Mouse (Mus musculus): Measurements from ENCODE around the gene Emx1. TPM values are rescaled to one million over a fixed set of nuclear protein-coding genes. Genes with fewer than 3 reads are reported as not detected.
"Not testable (repeated sequence)": the region's sequence is repeated elsewhere in the genome, so short reads cannot be mapped to it uniquely, and the experiment has no call there.

Gene Emx1
- polyA plus RNA-seq, 1 experiment from 2014 or later, result 57.5 TPM

- H3K27me3 ChIP-seq (replicated peaks; ENCODE audit: control insufficient read depth, insufficient read depth, low read length); ATAC-seq; H3K9ac ChIP-seq (replicated peaks; ENCODE audit: low read depth, low read length); H3K9me3 ChIP-seq (ENCODE audit: control insufficient read depth, low read length); H3K27ac ChIP-seq (ENCODE audit: low read length); H3K4me2 ChIP-seq (ENCODE audit: low read length); H3K36me3 ChIP-seq (ENCODE audit: control insufficient read depth, insufficient read depth); H3K4me3 ChIP-seq (replicated peaks; ENCODE audit: low read length): not testable (repeated sequence)
- 71% methylated on average over 4 of the region's 4 CpGs for WGBS
- peaks cover 11% of the 10 kb centered on the region for H3K4me1 ChIP-seq (replicated peaks; ENCODE audit: control insufficient read depth, insufficient read depth, low read length)
These were observed 29.0 kb upstream of the Emx1 start for GRCm38 (mm10) chr6:85158040-85158804.

GRCm38 (mm10) chr6:85159092-85159760, 28.0 kb upstream of the Emx1 start:
- 10% methylated on average over 6 of the region's 6 CpGs for WGBS
- H3K36me3 ChIP-seq (ENCODE audit: control insufficient read depth, insufficient read depth); H3K4me3 ChIP-seq (replicated peaks; ENCODE audit: low read length); H3K27me3 ChIP-seq (replicated peaks; ENCODE audit: control insufficient read depth, insufficient read depth, low read length); H3K9me3 ChIP-seq (ENCODE audit: control insufficient read depth, low read length); H3K27ac ChIP-seq (ENCODE audit: low read length); H3K9ac ChIP-seq (replicated peaks; ENCODE audit: low read depth, low read length); H3K4me2 ChIP-seq (ENCODE audit: low read length): not testable (repeated sequence)
- H3K4me1 ChIP-seq (replicated peaks; ENCODE audit: control insufficient read depth, insufficient read depth, low read length), result peaks cover 11% of the 10 kb centered on the region
- ATAC-seq, result peak; percentile 62

GRCm38 (mm10) chr6:85160201-85160923, 26.9 kb upstream of the Emx1 start:
- H3K9me3 ChIP-seq (ENCODE audit: control insufficient read depth, low read length), result no peaks in the 10 kb centered on the region
- no peak overlapping the region for H3K4me3 ChIP-seq (replicated peaks; ENCODE audit: low read length)
- H3K4me1 ChIP-seq (replicated peaks; ENCODE audit: control insufficient read depth, insufficient read depth, low read length), result peaks cover 8% of the 10 kb centered on the region
- no peak overlapping the region for H3K27ac ChIP-seq (ENCODE audit: low read length)
- peak; percentile 45 for ATAC-seq
- no peaks in the 10 kb centered on the region for H3K36me3 ChIP-seq (ENCODE audit: control insufficient read depth, insufficient read depth)
- no peak overlapping the region for H3K9ac ChIP-seq (replicated peaks; ENCODE audit: low read depth, low read length)
- no peak overlapping the region for H3K4me2 ChIP-seq (ENCODE audit: low read length)
- H3K27me3 ChIP-seq (replicated peaks; ENCODE audit: control insufficient read depth, insufficient read depth, low read length), result no peaks in the 10 kb centered on the region
- 32% methylated on average over 4 of the region's 4 CpGs for WGBS

- 6% methylated on average over 11 of the region's 11 CpGs for WGBS
- peak overlapping the region; percentile 42 for H3K4me2 ChIP-seq (ENCODE audit: low read length)
- H3K4me1 ChIP-seq (replicated peaks; ENCODE audit: control insufficient read depth, insufficient read depth, low read length), result peaks cover 16% of the 10 kb centered on the region
- H3K9ac ChIP-seq (replicated peaks; ENCODE audit: low read depth, low read length), result peak overlapping the region; percentile 9
- peak overlapping the region; percentile 46 for H3K27ac ChIP-seq (ENCODE audit: low read length)
- no peaks in the 10 kb centered on the region for H3K9me3 ChIP-seq (ENCODE audit: control insufficient read depth, low read length)
- H3K36me3 ChIP-seq (ENCODE audit: control insufficient read depth, insufficient read depth), result no peaks in the 10 kb centered on the region
- peak; percentile 76 for ATAC-seq
- no peaks in the 10 kb centered on the region for H3K27me3 ChIP-seq (replicated peaks; ENCODE audit: control insufficient read depth, insufficient read depth, low read length)
- peak overlapping the region; percentile 18; the same call in 1 of the 2 replicates for H3K4me3 ChIP-seq (replicated peaks; ENCODE audit: low read length)
These were observed 21.8 kb upstream of the Emx1 start for GRCm38 (mm10) chr6:85165440-85165921.

- Histone ChIP-seq H3K4me1 (replicated peaks; ENCODE audit: control insufficient read depth, insufficient read depth, low read length) (no peaks in the 10 kb centered on the region), H3K27ac (ENCODE audit: low read length) (no peak overlapping the region), H3K36me3 (ENCODE audit: control insufficient read depth, insufficient read depth) (no peaks in the 10 kb centered on the region), H3K27me3 (replicated peaks; ENCODE audit: control insufficient read depth, insufficient read depth, low read length) (no peaks in the 10 kb centered on the region), H3K4me2 (ENCODE audit: low read length) (no peak overlapping the region), H3K4me3 (replicated peaks; ENCODE audit: low read length) (no peak overlapping the region), H3K9me3 (ENCODE audit: control insufficient read depth, low read length) (no peaks in the 10 kb centered on the region), H3K9ac (replicated peaks; ENCODE audit: low read depth, low read length) (no peak overlapping the region)
- no peak for ATAC-seq
- WGBS, result 77% methylated on average over 3 of the region's 3 CpGs
These were observed 7.7 kb upstream of the Emx1 start for GRCm38 (mm10) chr6:85179569-85179968.

GRCm38 (mm10) chr6:85180036-85180435, 7.2 kb upstream of the Emx1 start:
- Histone ChIP-seq H3K27ac (ENCODE audit: low read length) (no peak overlapping the region), H3K4me1 (replicated peaks; ENCODE audit: control insufficient read depth, insufficient read depth, low read length) (no peaks in the 10 kb centered on the region), H3K4me3 (replicated peaks; ENCODE audit: low read length) (no peak overlapping the region), H3K9ac (replicated peaks; ENCODE audit: low read depth, low read length) (no peak overlapping the region), H3K9me3 (ENCODE audit: control insufficient read depth, low read length) (no peaks in the 10 kb centered on the region), H3K36me3 (ENCODE audit: control insufficient read depth, insufficient read depth) (no peaks in the 10 kb centered on the region), H3K27me3 (replicated peaks; ENCODE audit: control insufficient read depth, insufficient read depth, low read length) (no peaks in the 10 kb centered on the region), H3K4me2 (ENCODE audit: low read length) (no peak overlapping the region)
- no peak for ATAC-seq
- 66% methylated on average over 2 of the region's 2 CpGs for WGBS

GRCm38 (mm10) chr6:85183951-85184350, 3.3 kb upstream of the Emx1 start:
- H3K27ac ChIP-seq (ENCODE audit: low read length), result no peak overlapping the region
- H3K9me3 ChIP-seq (ENCODE audit: control insufficient read depth, low read length), result no peaks in the 10 kb centered on the region
- H3K4me1 ChIP-seq (replicated peaks; ENCODE audit: control insufficient read depth, insufficient read depth, low read length), result peaks cover 25% of the 10 kb centered on the region
- no peak overlapping the region for H3K4me3 ChIP-seq (replicated peaks; ENCODE audit: low read length)
- H3K4me2 ChIP-seq (ENCODE audit: low read length), result no peak overlapping the region
- H3K36me3 ChIP-seq (ENCODE audit: control insufficient read depth, insufficient read depth), result no peaks in the 10 kb centered on the region
- no peak overlapping the region for H3K9ac ChIP-seq (replicated peaks; ENCODE audit: low read depth, low read length)
- H3K27me3 ChIP-seq (replicated peaks; ENCODE audit: control insufficient read depth, insufficient read depth, low read length), result no peaks in the 10 kb centered on the region
- 61% methylated on average over 3 of the region's 3 CpGs for WGBS
- no peak for ATAC-seq

GRCm38 (mm10) chr6:85186033-85186743, 1.1 kb upstream of the Emx1 start:
- H3K4me3 ChIP-seq (replicated peaks; ENCODE audit: low read length), result peak overlapping the region; percentile 72
- no peaks in the 10 kb centered on the region for H3K27me3 ChIP-seq (replicated peaks; ENCODE audit: control insufficient read depth, insufficient read depth, low read length)
- H3K9me3 ChIP-seq (ENCODE audit: control insufficient read depth, low read length), result no peaks in the 10 kb centered on the region
- peaks cover 35% of the 10 kb centered on the region for H3K4me1 ChIP-seq (replicated peaks; ENCODE audit: control insufficient read depth, insufficient read depth, low read length)
- H3K4me2 ChIP-seq (ENCODE audit: low read length), result peak overlapping the region; percentile 67
- no peak overlapping the region for H3K27ac ChIP-seq (ENCODE audit: low read length)
- H3K36me3 ChIP-seq (ENCODE audit: control insufficient read depth, insufficient read depth), result no peaks in the 10 kb centered on the region
- ATAC-seq, result peak; percentile 19; the same call in 1 of the 2 replicates
- peak overlapping the region; percentile 87 for H3K9ac ChIP-seq (replicated peaks; ENCODE audit: low read depth, low read length)
- 3% methylated on average over 33 of the region's 33 CpGs for WGBS

GRCm38 (mm10) chr6:85186744-85187059, 536 bp upstream of the Emx1 start:
- H3K27ac ChIP-seq (ENCODE audit: low read length), result no peak overlapping the region; the same call in 1 of the 2 replicates
- H3K4me3 ChIP-seq (replicated peaks; ENCODE audit: low read length), result peak overlapping the region; percentile 72
- peak overlapping the region; percentile 67 for H3K4me2 ChIP-seq (ENCODE audit: low read length)
- peaks cover 40% of the 10 kb centered on the region for H3K4me1 ChIP-seq (replicated peaks; ENCODE audit: control insufficient read depth, insufficient read depth, low read length)
- H3K9me3 ChIP-seq (ENCODE audit: control insufficient read depth, low read length), result no peaks in the 10 kb centered on the region
- H3K9ac ChIP-seq (replicated peaks; ENCODE audit: low read depth, low read length), result peak overlapping the region; percentile 87
- peaks cover under 1% of the 10 kb centered on the region; the same call in 1 of the 2 replicates for H3K27me3 ChIP-seq (replicated peaks; ENCODE audit: control insufficient read depth, insufficient read depth, low read length)
- no peaks in the 10 kb centered on the region for H3K36me3 ChIP-seq (ENCODE audit: control insufficient read depth, insufficient read depth)
- no peak for ATAC-seq
- WGBS, result 2% methylated on average over 15 of the region's 15 CpGs
